In the genomic region with DNA sequence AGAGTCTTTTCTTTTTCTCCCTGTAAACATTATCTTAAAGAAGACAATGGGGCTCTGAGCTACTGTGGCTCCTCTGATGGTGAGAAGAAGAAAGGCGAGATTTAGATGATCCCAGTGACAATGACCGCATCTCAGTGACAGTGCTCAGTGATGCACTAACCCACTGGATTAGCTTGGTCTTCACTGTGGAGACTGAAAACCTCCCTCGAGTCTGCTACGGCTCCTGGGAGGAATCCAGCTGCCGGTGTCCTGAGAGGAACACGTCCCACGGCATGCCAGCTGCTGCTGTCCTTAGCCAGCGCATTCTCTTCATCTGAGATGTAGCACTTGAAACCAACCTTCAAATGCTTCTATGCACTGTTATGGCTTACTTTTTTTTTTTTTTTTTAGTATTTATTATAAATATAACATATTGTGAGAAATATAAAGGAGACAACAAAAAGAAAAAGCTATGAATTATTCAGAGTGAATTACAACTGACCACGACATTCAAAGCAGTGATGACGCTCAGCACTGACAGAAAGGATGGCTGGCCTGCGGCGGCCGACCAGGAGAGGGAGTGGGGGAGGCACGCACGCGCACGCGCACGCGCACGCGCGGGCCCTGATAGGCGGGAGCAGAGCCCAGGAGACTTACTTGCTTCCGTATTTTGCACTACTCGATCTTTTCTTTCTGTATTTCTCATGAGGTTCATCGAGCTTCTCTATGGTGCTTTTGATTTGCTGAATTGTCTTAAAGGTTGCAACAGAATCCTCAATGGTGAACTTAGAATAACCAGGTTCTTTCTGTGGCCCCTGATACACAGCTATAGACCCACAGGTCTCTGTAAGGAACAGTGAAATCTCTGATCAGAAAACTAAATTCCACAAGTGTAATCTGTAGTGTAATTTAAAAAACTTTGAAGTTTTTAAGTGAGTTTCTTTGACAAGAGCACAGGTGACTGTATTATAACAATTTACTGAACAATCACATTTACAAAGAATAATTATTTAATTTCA, we compare ENCODE assay signal across 8 mouse cellular contexts. TPM values are rescaled to one million over a fixed set of nuclear protein-coding genes. Genes with fewer than 3 reads are reported as not detected.
DNase-seq lines count a peak whose midpoint lies in the region; ATAC-seq lines count a peak whose summit lies in the region.

No protein-coding gene starts in this region.

- H3K4me1 ChIP-seq in forebrain, embryonic 10.5 days = peaks cover 5% of the 10 kb centered on the region

- H3K27me3 ChIP-seq in forebrain, embryonic 10.5 days (ENCODE audit: poor library complexity, severe bottlenecking) = no peaks in the 10 kb centered on the region

- H3K27ac ChIP-seq in forebrain, embryonic 10.5 days = peak overlapping the region; percentile 53; the same call in 1 of the 2 replicates

- H3K4me3 ChIP-seq in forebrain, embryonic 10.5 days = peak overlapping the region; percentile 32; the same call in 1 of the 2 replicates

- peak; percentile 84 for ATAC-seq in cerebellum, adult (ENCODE audit: insufficient number of reproducible peaks, low FRiP score, low TSS enrichment)
- ATAC-seq in activated CD4-positive, CD25-positive, alpha-beta regulatory T cell, adult 4 months = no peak

- intact Hi-C loops in heart, postnatal 14 days (cut with DNase I) = no loop called here

- peaks cover 32% of the 10 kb centered on the region for H3K36me3 ChIP-seq in forebrain, embryonic 10.5 days (replicated peaks)

- H3K9me3 ChIP-seq in forebrain, embryonic 10.5 days = no peaks in the 10 kb centered on the region

- peak; percentile 28 for DNase-seq in T-cell, adult 2 months (ENCODE audit: low spot score)
- DNase-seq in forebrain, embryonic 10.5 days (ENCODE audit: extremely low spot score, low spot score) = peak; percentile 62
- peak; percentile 71 to 73 for DNase-seq in heart, postnatal 14 days
- peak; percentile 34 to 69 for DNase-seq in layer of hippocampus, postnatal 10 days (ENCODE audit: low spot score in 2 of 2)
- peak; percentile 41 for DNase-seq in lung, postnatal 25 days (ENCODE audit: low spot score)
- DNase-seq in ovary, postnatal 14 days (ENCODE audit: low spot score) = peak; percentile 48

- 37% methylated on average over 27 of the region's 27 CpGs for WGBS in forebrain, embryonic 10.5 days

RNA-seq across cellular contexts. Expression of gene Gm28729, which starts 18.9 kb away (rescaled TPM):
- polyA plus RNA-seq in forebrain, embryonic 10.5 days (2016; fragmentation: Nextera tagmentation; extraction: Ambion mirVana) = not detected in 2 replicates
- total RNA-seq in heart, postnatal 14 days (2021) = not detected
- total RNA-seq in layer of hippocampus, postnatal 10 days (2021) = under 1 TPM; 0.41 to 0.49 TPM
- polyA plus RNA-seq in activated CD4-positive, CD25-positive, alpha-beta regulatory T cell, adult 4 months (2017; shearing (Covaris generic)) = not detected
